Mouse (Mus musculus): ENCODE data around the gene Htr3b.

- no peak for TF ChIP-seq CTCF (IDR thresholded peaks at IDR 0.05; ENCODE audit: borderline replicate concordance, insufficient read depth, low read depth, low read length)
- no peak for TF ChIP-seq POLR2A (IDR thresholded peaks at IDR 0.05; ENCODE audit: borderline replicate concordance, insufficient read depth, low read length)
These were observed 12.0 kb upstream of the Htr3b start for GRCm38 (mm10) chr9:48976661-48977355.
